Mouse (Mus musculus) gastrocnemius, postnatal 36 days (tissue): Measurements from ENCODE around the gene Magi2. TPM values are rescaled to one million over a fixed set of nuclear protein-coding genes. Genes with fewer than 3 reads are reported as not detected.

Experiments used
- DNase-seq, 2 experiments: peaks; one replicate each; pipeline ENCODE4 v3.0.0; 2022
- intact Hi-C: fragments of 180-260 bp; cut with DNase I; formaldehyde crosslinking; loops from one replicate; pipeline ENCODE4 v1.15.1; 2025
- total RNA-seq, 2 experiments: library from RNA; stranded (reverse); gene quantifications; 2 replicates each; pipeline ENCODE4 v1.2.3; 2021

Magi2 gene
- total RNA-seq, 2 experiments from 2014 or later = 0.57 to 1.3 TPM

- no peak for DNase-seq
- intact Hi-C loops = no loop called here
Measured at GRCm38 (mm10) chr5:20625117-20625516, 1398.3 kb downstream of the Magi2 start.

GRCm38 (mm10) chr5:20628954-20629601 is 1402.2 kb downstream of the Magi2 start:
- intact Hi-C loops = no loop called here
- DNase-seq = no peak

GRCm38 (mm10) chr5:20634046-20634769 is 1407.4 kb downstream of the Magi2 start:
- intact Hi-C loops = no loop called here
- DNase-seq = no peak

- intact Hi-C loops = no loop called here
- no peak for DNase-seq
Measured at GRCm38 (mm10) chr5:20634822-20635221, 1408.0 kb downstream of the Magi2 start.

GRCm38 (mm10) chr5:20637300-20637989 is 1410.6 kb downstream of the Magi2 start:
- intact Hi-C loops = no loop called here
- no peak for DNase-seq

- no peak for DNase-seq
- intact Hi-C loops = no loop called here
Measured at GRCm38 (mm10) chr5:20642196-20642595, 1415.4 kb downstream of the Magi2 start.

GRCm38 (mm10) chr5:20643741-20644140 is 1416.9 kb downstream of the Magi2 start:
- DNase-seq = no peak
- intact Hi-C loops = no loop called here

GRCm38 (mm10) chr5:20646947-20647346 is 1420.1 kb downstream of the Magi2 start:
- no peak for DNase-seq
- intact Hi-C loops = no loop called here

- DNase-seq = no peak
- intact Hi-C loops = no loop called here
Measured at GRCm38 (mm10) chr5:20653425-20654185, 1426.8 kb downstream of the Magi2 start.

- DNase-seq = no peak
- intact Hi-C loops = no loop called here
Measured at GRCm38 (mm10) chr5:20654766-20655472, 1428.1 kb downstream of the Magi2 start.

GRCm38 (mm10) chr5:20657056-20657455 is 1430.2 kb downstream of the Magi2 start:
- no peak for DNase-seq
- intact Hi-C loops = no loop called here

- intact Hi-C loops = no loop called here
- DNase-seq = no peak
Measured at GRCm38 (mm10) chr5:20667601-20668000, 1440.8 kb downstream of the Magi2 start.

- no peak for DNase-seq
- intact Hi-C loops = no loop called here
Measured at GRCm38 (mm10) chr5:20668736-20669355, 1442.0 kb downstream of the Magi2 start.

- intact Hi-C loops = no loop called here
- no peak for DNase-seq
Measured at GRCm38 (mm10) chr5:20669456-20669855, 1442.6 kb downstream of the Magi2 start.

GRCm38 (mm10) chr5:20671826-20672225 is 1445.0 kb downstream of the Magi2 start:
- DNase-seq = peak in 1 of 2 experiments; percentile 11
- intact Hi-C loops = no loop called here

- intact Hi-C loops = no loop called here
- DNase-seq = peak in 1 of 2 experiments; percentile 16
Measured at GRCm38 (mm10) chr5:20674523-20674922, 1447.7 kb downstream of the Magi2 start.

- intact Hi-C loops = no loop called here
- DNase-seq = no peak
Measured at GRCm38 (mm10) chr5:20675163-20675665, 1448.4 kb downstream of the Magi2 start.

- no peak for DNase-seq
- intact Hi-C loops = no loop called here
Measured at GRCm38 (mm10) chr5:20676193-20676871, 1449.5 kb downstream of the Magi2 start.

GRCm38 (mm10) chr5:20677246-20677645 is 1450.4 kb downstream of the Magi2 start:
- intact Hi-C loops = no loop called here
- DNase-seq = no peak
